Mouse (Mus musculus) limb, embryonic 14.5 days (tissue): ENCODE data around the gene Myo5c. TPM values are rescaled to one million over a fixed set of nuclear protein-coding genes. Genes with fewer than 3 reads are reported as not detected.

Experiments used
- ATAC-seq: fragments of 200-750 bp; cut with Nextera tagmentation; 2 replicates; pipeline ENCODE4 v1.8.0; 2017; ENCODE audit warnings: low read depth, moderate number of reproducible peaks, moderate TSS enrichment; ENCODE audit not compliant: low FRiP score
- DNase-seq: peaks from one replicate; pipeline ENCODE4 v3.0.0-alpha.2; 2015; ENCODE audit warnings: low spot score
- H3K27ac ChIP-seq: fragments of 300-500 bp; sonication (generic); replicated peaks from 2 replicates; pipeline ENCODE4 v1.5.1; 2014; ENCODE audit warnings: low read depth, mild to moderate bottlenecking, low read length, moderate library complexity, mixed read lengths
- H3K27me3 ChIP-seq: fragments of 300-500 bp; sonication (generic); 2 replicates; pipeline ENCODE4 v1.6.1; 2014; ENCODE audit warnings: low read length, mixed read lengths; ENCODE audit not compliant: control insufficient read depth, insufficient read depth
- H3K36me3 ChIP-seq: fragments of 300-500 bp; sonication (generic); 2 replicates; pipeline ENCODE4 v1.6.1; 2014; ENCODE audit warnings: mild to moderate bottlenecking, low read length, moderate library complexity, mixed read lengths; ENCODE audit not compliant: control insufficient read depth, insufficient read depth
- H3K4me1 ChIP-seq: fragments of 300-500 bp; sonication (generic); 2 replicates; pipeline ENCODE4 v1.6.1; 2014; ENCODE audit warnings: antibody characterized with exemption, low read length, mixed read lengths; ENCODE audit not compliant: control insufficient read depth, insufficient read depth
- H3K4me2 ChIP-seq: fragments of 300-500 bp; sonication (generic); replicated peaks from 2 replicates; pipeline ENCODE4 v1.6.1; 2014; ENCODE audit warnings: low read depth, mild to moderate bottlenecking, low read length, moderate library complexity; ENCODE audit not compliant: severe bottlenecking
- H3K4me3 ChIP-seq: fragments of 300-500 bp; sonication (generic); replicated peaks from 2 replicates; pipeline ENCODE4 v1.5.1; 2014; ENCODE audit warnings: low read length
- H3K9ac ChIP-seq: fragments of 300-500 bp; sonication (generic); 2 replicates; pipeline ENCODE4 v1.6.1; 2014; ENCODE audit warnings: mild to moderate bottlenecking, low read depth, low read length, moderate library complexity; ENCODE audit not compliant: severe bottlenecking
- H3K9me3 ChIP-seq: fragments of 300-500 bp; sonication (generic); 2 replicates; pipeline ENCODE4 v1.6.1; 2016; ENCODE audit warnings: low read length; ENCODE audit not compliant: control insufficient read depth
- POLR2A ChIP-seq: fragments of 200-500 bp; IDR thresholded peaks from 2 replicates; pipeline ENCODE4 v1.8.0; 2012; ENCODE audit warnings: inconsistent platforms, mild to moderate bottlenecking, moderate library complexity, borderline replicate concordance; ENCODE audit not compliant: insufficient read depth, insufficient read length; ENCODE audit errors: extremely low read depth
- WGBS: fragments of 180-500 bp; shearing (Covaris S2); extraction: QIAGEN DNeasy Blood & Tissue Kit; methylation state at CpG from one replicate; pipeline ENCODE4 v1.1.7; 2014; 5-methylcytosine and 5-hydroxymethylcytosine counted together
- polyA plus RNA-seq, 2 experiments: library from polyadenylated mRNA; depleted of rRNA in 1 of 2; stranded (reverse) in 1 of 2; unstranded in 1 of 2; fragments of >200 nt; fragmentation: Nextera tagmentation in 1 of 2; extraction: Ambion mirVana in 1 of 2; gene quantifications; 2 replicates each; pipeline versions ENCODE4 v1.2.1 to v1.2.3; 2012 to 2014

The Myo5c gene
- polyA plus RNA-seq (2012; rRNA removed) (0.27 and 0.52 TPM in 2 replicates), polyA plus RNA-seq (2014; fragmentation: Nextera tagmentation; extraction: Ambion mirVana) (0.15 and 0.23 TPM in 2 replicates)

GRCm38 (mm10) chr9:75231841-75232746, at the start of gene Myo5c:
TSS of gene Myo5c (plus strand) at chr9:75232020.
- WGBS: 4% methylated on average over 48 of the region's 48 CpGs
- Histone ChIP-seq H3K27me3 (peaks cover 31% of the 10 kb centered on the region), H3K4me2 (peak within 1 kb of the TSS; percentile 67), H3K27ac (no peak within 1 kb of the TSS), H3K9ac (peak within 1 kb of the TSS; percentile 44), H3K4me3 (peak within 1 kb of the TSS; percentile 40), H3K4me1 (peaks cover 6% of the 10 kb centered on the region; the same call in 1 of the 2 replicates), H3K36me3 (no peaks in the 10 kb centered on the region), H3K9me3 (no peaks in the 10 kb centered on the region)
- no peak for TF ChIP-seq POLR2A
- ATAC-seq: peak; percentile 34; the same call in 1 of the 2 replicates
- no peak for DNase-seq

GRCm38 (mm10) chr9:75187646-75188260, 44.1 kb upstream of the Myo5c start:
- no peak for DNase-seq
- no peaks in the 10 kb centered on the region for H3K9me3 ChIP-seq
- H3K36me3 ChIP-seq: peaks cover 51% of the 10 kb centered on the region
- H3K4me3 ChIP-seq: no peak overlapping the region
- H3K27ac ChIP-seq: no peak overlapping the region
- ATAC-seq: no peak
- H3K27me3 ChIP-seq: no peaks in the 10 kb centered on the region
- H3K4me1 ChIP-seq: no peaks in the 10 kb centered on the region
- H3K9ac ChIP-seq: no peak overlapping the region
- WGBS: 83% methylated on average over 3 of the region's 3 CpGs
- H3K4me2 ChIP-seq: no peak overlapping the region
- TF ChIP-seq POLR2A: no peak

- ATAC-seq: peak; percentile 60; the same call in 1 of the 2 replicates
- no peaks in the 10 kb centered on the region for H3K9me3 ChIP-seq
- peaks cover 2% of the 10 kb centered on the region; the same call in 1 of the 2 replicates for H3K4me1 ChIP-seq
- WGBS: 55% methylated on average over 4 of the region's 4 CpGs
- DNase-seq: peak; percentile 23
- no peak overlapping the region for H3K9ac ChIP-seq
- H3K27ac ChIP-seq: no peak overlapping the region
- no peaks in the 10 kb centered on the region for H3K27me3 ChIP-seq
- no peak overlapping the region for H3K4me2 ChIP-seq
- H3K4me3 ChIP-seq: no peak overlapping the region
- peaks cover 45% of the 10 kb centered on the region for H3K36me3 ChIP-seq
- TF ChIP-seq POLR2A: no peak
These were observed 38.0 kb upstream of the Myo5c start for GRCm38 (mm10) chr9:75193858-75194257.

- no peak for TF ChIP-seq POLR2A
- H3K9me3 ChIP-seq: no peaks in the 10 kb centered on the region
- H3K4me1 ChIP-seq: peaks cover 2% of the 10 kb centered on the region; the same call in 1 of the 2 replicates
- no peak overlapping the region for H3K9ac ChIP-seq
- H3K27me3 ChIP-seq: no peaks in the 10 kb centered on the region
- H3K4me2 ChIP-seq: no peak overlapping the region
- DNase-seq (peak; percentile 9), ATAC-seq (peak; percentile 30; the same call in 1 of the 2 replicates)
- WGBS: 78% methylated on average over 2 of the region's 2 CpGs
- no peak overlapping the region for H3K27ac ChIP-seq
- peaks cover 37% of the 10 kb centered on the region; the same call in 1 of the 2 replicates for H3K36me3 ChIP-seq
- no peak overlapping the region for H3K4me3 ChIP-seq
These were observed 35.5 kb upstream of the Myo5c start for GRCm38 (mm10) chr9:75196335-75196734.

GRCm38 (mm10) chr9:75197297-75197696, 34.5 kb upstream of the Myo5c start:
- no peak for TF ChIP-seq POLR2A
- WGBS: 57% methylated on average over 6 of the region's 6 CpGs
- DNase-seq (no peak), ATAC-seq (no peak)
- Histone ChIP-seq H3K36me3 (peaks cover 39% of the 10 kb centered on the region; the same call in 1 of the 2 replicates), H3K27ac (no peak overlapping the region), H3K4me1 (peaks cover 2% of the 10 kb centered on the region; the same call in 1 of the 2 replicates), H3K27me3 (no peaks in the 10 kb centered on the region), H3K4me2 (no peak overlapping the region), H3K9me3 (no peaks in the 10 kb centered on the region), H3K4me3 (no peak overlapping the region), H3K9ac (no peak overlapping the region)
